Comparison of ENCODE assay signal across 28 mouse cellular contexts in genomic region chr3:18988662-18989061, GRCm38 (mm10).
DNase-seq lines count a peak whose midpoint lies in the region; ATAC-seq and TF ChIP-seq lines count a peak whose summit lies in the region.
"Had no signal": no experiment of that assay in that cellular context is flagged by ENCODE, and none has a peak within 500 bp of the region (broad histone marks: within the 10 kb centered on the region; RNA-seq: fewer than 3 reads in every experiment).

No protein-coding gene starts in this region.

- no peaks in the 10 kb centered on the region for H3K27me3 ChIP-seq in hindbrain, postnatal 0 days (ENCODE audit: insufficient read depth, low read length)
- no peaks in the 10 kb centered on the region for H3K27me3 ChIP-seq in hindbrain, embryonic 13.5 days
- no peaks in the 10 kb centered on the region for H3K27me3 ChIP-seq in limb, embryonic 14.5 days (ENCODE audit: control insufficient read depth, insufficient read depth, low read length)
- no peaks in the 10 kb centered on the region for H3K27me3 ChIP-seq in limb, embryonic 10.5 days (ENCODE audit: low read depth, poor library complexity, severe bottlenecking)
- H3K27me3 ChIP-seq: heart, embryonic 12.5 days; hindbrain, embryonic 15.5 days; intestine, embryonic 15.5 days; liver, embryonic 15.5 days; neural tube, embryonic 13.5 days had no signal

- no peak overlapping the region for H3K27ac ChIP-seq in hindbrain, postnatal 0 days
- H3K27ac ChIP-seq in hindbrain, embryonic 13.5 days = no peak overlapping the region
- no peak overlapping the region for H3K27ac ChIP-seq in limb, embryonic 14.5 days (replicated peaks; ENCODE audit: low read depth, low read length)
- H3K27ac ChIP-seq in limb, embryonic 10.5 days = no peak overlapping the region
- H3K27ac ChIP-seq: gastrocnemius, adult 2 months; heart, adult 2 months; hindbrain, embryonic 15.5 days; intestine, embryonic 15.5 days; liver, embryonic 15.5 days; midbrain, embryonic 10.5 days; neural tube, embryonic 13.5 days had no signal

- H3K4me3 ChIP-seq in hindbrain, postnatal 0 days (ENCODE audit: low read length) = no peak overlapping the region
- no peak overlapping the region for H3K4me3 ChIP-seq in hindbrain, embryonic 13.5 days
- no peak overlapping the region for H3K4me3 ChIP-seq in limb, embryonic 14.5 days (replicated peaks; ENCODE audit: low read length)
- H3K4me3 ChIP-seq in limb, embryonic 10.5 days = no peak overlapping the region
- H3K4me3 ChIP-seq: erythroblast, embryonic 14.5 days; gastrocnemius, adult 2 months; heart, adult 2 months; heart, embryonic 12.5 days; hindbrain, embryonic 15.5 days; intestine, embryonic 15.5 days; liver, embryonic 15.5 days; midbrain, embryonic 10.5 days; myocyte; neural tube, embryonic 13.5 days had no signal

- no peak for TF ChIP-seq POLR2A in limb, embryonic 14.5 days (IDR thresholded peaks at IDR 0.05; ENCODE audit: borderline replicate concordance, extremely low read depth, insufficient read depth, insufficient read length)

- TF ChIP-seq CTCF in hindbrain, postnatal 0 days (IDR thresholded peaks at IDR 0.05; ENCODE audit: low read depth) = no peak

- intact Hi-C loops in gastrocnemius, postnatal 36 days (cut with DNase I) = no loop called here

- WGBS in hindbrain, postnatal 0 days = 52% methylated on average over 3 of the region's 3 CpGs
- 78% methylated on average over 3 of the region's 3 CpGs for WGBS in hindbrain, embryonic 13.5 days
- 86% methylated on average over 3 of the region's 3 CpGs for WGBS in limb, embryonic 14.5 days
- WGBS in limb, embryonic 10.5 days = 94% methylated on average over 3 of the region's 3 CpGs

- H3K36me3 ChIP-seq in hindbrain, postnatal 0 days (ENCODE audit: insufficient read depth, low read length) = no peaks in the 10 kb centered on the region
- H3K36me3 ChIP-seq in hindbrain, embryonic 13.5 days = no peaks in the 10 kb centered on the region
- no peaks in the 10 kb centered on the region for H3K36me3 ChIP-seq in limb, embryonic 14.5 days (ENCODE audit: control insufficient read depth, insufficient read depth, low read length)
- no peaks in the 10 kb centered on the region for H3K36me3 ChIP-seq in limb, embryonic 10.5 days
- H3K36me3 ChIP-seq: G1E; heart, embryonic 12.5 days; hindbrain, embryonic 15.5 days; intestine, embryonic 15.5 days; liver, embryonic 15.5 days; midbrain, embryonic 10.5 days; neural tube, embryonic 13.5 days had no signal

- no peaks in the 10 kb centered on the region for H3K9me3 ChIP-seq in hindbrain, postnatal 0 days (ENCODE audit: low read length)
- no peaks in the 10 kb centered on the region for H3K9me3 ChIP-seq in hindbrain, embryonic 13.5 days
- H3K9me3 ChIP-seq in limb, embryonic 14.5 days (ENCODE audit: control insufficient read depth, low read length) = no peaks in the 10 kb centered on the region
- no peaks in the 10 kb centered on the region for H3K9me3 ChIP-seq in limb, embryonic 10.5 days (replicated peaks)
- H3K9me3 ChIP-seq: G1E; heart, embryonic 12.5 days; hindbrain, embryonic 15.5 days; intestine, embryonic 15.5 days; liver, embryonic 15.5 days; midbrain, embryonic 10.5 days; neural tube, embryonic 13.5 days had no signal

- ATAC-seq in hindbrain, postnatal 0 days = peak; percentile 62; the same call in 1 of the 2 replicates
- ATAC-seq in hindbrain, embryonic 13.5 days (ENCODE audit: low FRiP score) = no peak
- ATAC-seq in limb, embryonic 14.5 days (ENCODE audit: low FRiP score, low read depth) = no peak
- ATAC-seq: forebrain, embryonic 16.5 days; intestine, embryonic 15.5 days; midbrain, embryonic 16.5 days had no signal

- no peak overlapping the region for H3K9ac ChIP-seq in hindbrain, postnatal 0 days (replicated peaks; ENCODE audit: low read length)
- no peak overlapping the region for H3K9ac ChIP-seq in hindbrain, embryonic 13.5 days
- H3K9ac ChIP-seq in limb, embryonic 14.5 days (ENCODE audit: low read depth, low read length, severe bottlenecking) = no peak overlapping the region
- H3K9ac ChIP-seq: heart, embryonic 12.5 days; hindbrain, embryonic 15.5 days; intestine, embryonic 15.5 days; liver, embryonic 15.5 days; lung, embryonic 14.5 days; neural tube, embryonic 13.5 days had no signal

- H3K4me1 ChIP-seq in hindbrain, postnatal 0 days (ENCODE audit: insufficient read depth, low read length) = no peaks in the 10 kb centered on the region
- no peaks in the 10 kb centered on the region for H3K4me1 ChIP-seq in hindbrain, embryonic 13.5 days (replicated peaks)
- H3K4me1 ChIP-seq in limb, embryonic 14.5 days (ENCODE audit: control insufficient read depth, insufficient read depth, low read length) = no peaks in the 10 kb centered on the region
- no peaks in the 10 kb centered on the region for H3K4me1 ChIP-seq in limb, embryonic 10.5 days
- H3K4me1 ChIP-seq: heart, embryonic 12.5 days; hindbrain, embryonic 15.5 days; intestine, embryonic 15.5 days; liver, embryonic 15.5 days; midbrain, embryonic 10.5 days; neural tube, embryonic 13.5 days had no signal

- H3K4me2 ChIP-seq in hindbrain, postnatal 0 days (ENCODE audit: low read depth, low read length) = no peak overlapping the region
- no peak overlapping the region for H3K4me2 ChIP-seq in hindbrain, embryonic 13.5 days
- H3K4me2 ChIP-seq in limb, embryonic 14.5 days (replicated peaks; ENCODE audit: low read depth, low read length, severe bottlenecking) = no peak overlapping the region
- H3K4me2 ChIP-seq: heart, embryonic 12.5 days; hindbrain, embryonic 15.5 days; intestine, embryonic 15.5 days; liver, embryonic 15.5 days; lung, embryonic 14.5 days; neural tube, embryonic 13.5 days had no signal

- peak; percentile 4 for DNase-seq in cerebellum, adult 11-12 months
- no peak for DNase-seq in cerebellum, adult 11 months
- DNase-seq in hindbrain, postnatal 0 days (ENCODE audit: low spot score) = peak; percentile 64
- DNase-seq in limb, embryonic 14.5 days (ENCODE audit: low spot score) = peak; percentile 0
- no peak for DNase-seq in limb, embryonic 10.5 days (ENCODE audit: low spot score)
- DNase-seq in gastrocnemius, postnatal 36 days = no peak
- DNase-seq: adrenal gland, postnatal 10 days; gastrocnemius, adult 2 months; heart, adult 2 months; heart, postnatal 4 days; kidney, adult 8-10 months; kidney, postnatal 25 days; lung, embryonic 14.5 days; lung, postnatal 14 days; thymus, adult 2 months; thymus, postnatal 36 days had no signal

Comparison
In these comparisons a context has a peak if more than half of its experiments do, and no peak if none do; other contexts are left out.
1. DNase-seq: peak in cerebellum, adult 11-12 months (single experiment), hindbrain, postnatal 0 days (single experiment) and limb, embryonic 14.5 days (single experiment); none in cerebellum, adult 11 months (single experiment), limb, embryonic 10.5 days (single experiment) and gastrocnemius, postnatal 36 days (0 of 2).